Mouse (Mus musculus): ENCODE data around the gene Gfpt2.
"Not testable (repeated sequence)": the region's sequence is repeated elsewhere in the genome, so short reads cannot be mapped to it uniquely, and the experiment has no call there.

The Gfpt2 gene

GRCm38 (mm10) chr11:49793619-49794341 lies at the start of gene Gfpt2:
Gene Gfpt2, plus strand, starts transcription at chr11:49794178.
- peak; percentile 94 for DNase-seq (ENCODE audit: low spot score)

GRCm38 (mm10) chr11:49744981-49745380 lies 49.0 kb upstream of the Gfpt2 start:
- DNase-seq (ENCODE audit: low spot score): no peak

GRCm38 (mm10) chr11:49745839-49746238 lies 48.1 kb upstream of the Gfpt2 start:
- DNase-seq (ENCODE audit: low spot score): no peak

- no peak for DNase-seq (ENCODE audit: low spot score)
Observed at GRCm38 (mm10) chr11:49746756-49747155, 47.2 kb upstream of the Gfpt2 start.

- DNase-seq (ENCODE audit: low spot score): peak; percentile 39
Observed at GRCm38 (mm10) chr11:49754958-49755665, 38.9 kb upstream of the Gfpt2 start.

GRCm38 (mm10) chr11:49758096-49758495 lies 35.9 kb upstream of the Gfpt2 start:
- DNase-seq (ENCODE audit: low spot score): no peak

GRCm38 (mm10) chr11:49761130-49761529 lies 32.8 kb upstream of the Gfpt2 start:
- no peak for DNase-seq (ENCODE audit: low spot score)

- peak; percentile 40 for DNase-seq (ENCODE audit: low spot score)
Observed at GRCm38 (mm10) chr11:49763555-49763954, 30.4 kb upstream of the Gfpt2 start.

- DNase-seq (ENCODE audit: low spot score): peak; percentile 28
Observed at GRCm38 (mm10) chr11:49764023-49764422, 30.0 kb upstream of the Gfpt2 start.

GRCm38 (mm10) chr11:49764639-49765299 lies 29.2 kb upstream of the Gfpt2 start:
- peak; percentile 80 for DNase-seq (ENCODE audit: low spot score)

- no peak for DNase-seq (ENCODE audit: low spot score)
Observed at GRCm38 (mm10) chr11:49765377-49766136, 28.4 kb upstream of the Gfpt2 start.

- no peak for DNase-seq (ENCODE audit: low spot score)
Observed at GRCm38 (mm10) chr11:49766137-49766411, 27.9 kb upstream of the Gfpt2 start.

- not testable (repeated sequence) for DNase-seq (ENCODE audit: low spot score)
Observed at GRCm38 (mm10) chr11:49767497-49767896, 26.5 kb upstream of the Gfpt2 start.

GRCm38 (mm10) chr11:49768781-49769180 lies 25.2 kb upstream of the Gfpt2 start:
- no peak for DNase-seq (ENCODE audit: low spot score)

GRCm38 (mm10) chr11:49770676-49771550 lies 23.1 kb upstream of the Gfpt2 start:
- no peak for DNase-seq (ENCODE audit: low spot score)

- DNase-seq (ENCODE audit: low spot score): no peak
Observed at GRCm38 (mm10) chr11:49772251-49772650, 21.7 kb upstream of the Gfpt2 start.

- DNase-seq (ENCODE audit: low spot score): no peak
Observed at GRCm38 (mm10) chr11:49774894-49775293, 19.1 kb upstream of the Gfpt2 start.

GRCm38 (mm10) chr11:49778844-49779243 lies 15.1 kb upstream of the Gfpt2 start:
- no peak for DNase-seq (ENCODE audit: low spot score)

- no peak for DNase-seq (ENCODE audit: low spot score)
Observed at GRCm38 (mm10) chr11:49780161-49780817, 13.7 kb upstream of the Gfpt2 start.

- DNase-seq (ENCODE audit: low spot score): no peak
Observed at GRCm38 (mm10) chr11:49781833-49782399, 12.1 kb upstream of the Gfpt2 start.

- peak; percentile 55 for DNase-seq (ENCODE audit: low spot score)
Observed at GRCm38 (mm10) chr11:49793131-49793530, 847 bp upstream of the Gfpt2 start.
